Mouse (Mus musculus) hindbrain, embryonic 12.5 days (tissue): ENCODE measurements around the gene Gm20498. TPM values are rescaled to one million over a fixed set of nuclear protein-coding genes. Genes with fewer than 3 reads are reported as not detected.
"Not testable (repeated sequence)": the region's sequence is repeated elsewhere in the genome, so short reads cannot be mapped to it uniquely, and the experiment has no call there.

Experiments used
- ATAC-seq: fragments of 200-750 bp; cut with Nextera tagmentation; 2 replicates; pipeline ENCODE4 v1.8.0; 2017; ENCODE audit warnings: moderate TSS enrichment; ENCODE audit not compliant: low FRiP score
- H3K27ac ChIP-seq: fragments of 300-500 bp; sonication (generic); 2 replicates; pipeline ENCODE4 v1.5.1; 2016; ENCODE audit warnings: mild to moderate bottlenecking
- H3K27me3 ChIP-seq: fragments of 300-500 bp; sonication (generic); 2 replicates; pipeline ENCODE4 v1.6.1; 2016; ENCODE audit warnings: mild to moderate bottlenecking
- H3K36me3 ChIP-seq: fragments of 300-500 bp; sonication (generic); 2 replicates; pipeline ENCODE4 v1.6.1; 2016; ENCODE audit warnings: mild to moderate bottlenecking
- H3K4me1 ChIP-seq: fragments of 300-500 bp; sonication (generic); 2 replicates; pipeline ENCODE4 v1.6.1; 2016
- H3K4me2 ChIP-seq: fragments of 300-500 bp; sonication (generic); replicated peaks from 2 replicates; pipeline ENCODE4 v1.6.1; 2016; ENCODE audit warnings: mild to moderate bottlenecking
- H3K4me3 ChIP-seq: fragments of 300-500 bp; sonication (generic); 2 replicates; pipeline ENCODE4 v1.5.1; 2016; ENCODE audit warnings: mild to moderate bottlenecking
- H3K9ac ChIP-seq: fragments of 300-500 bp; sonication (generic); 2 replicates; pipeline ENCODE4 v1.6.1; 2016; ENCODE audit warnings: mild to moderate bottlenecking, moderate library complexity
- H3K9me3 ChIP-seq: fragments of 300-500 bp; sonication (generic); replicated peaks from 2 replicates; pipeline ENCODE4 v1.6.1; 2016; ENCODE audit warnings: mild to moderate bottlenecking
- WGBS: fragments of 180-500 bp; shearing (Covaris S2); methylation state at CpG from one replicate; pipeline ENCODE4 v1.1.7; 2016; 5-methylcytosine and 5-hydroxymethylcytosine counted together
- polyA plus RNA-seq: library from polyadenylated mRNA; unstranded; fragments of >200 nt; fragmentation: Nextera tagmentation; extraction: Ambion mirVana; gene quantifications from 2 replicates; pipeline ENCODE4 v1.2.1, GENCODE M21; 2016

Gene Gm20498
- polyA plus RNA-seq, 1 experiment from 2014 or later: 27.5 TPM

GRCm38 (mm10) chr12:81484212-81484611 is 48.5 kb downstream of the Gm20498 start:
- Histone ChIP-seq H3K9ac (peak overlapping the region; percentile 54), H3K4me2 (peak overlapping the region; percentile 64), H3K27ac (peak overlapping the region; percentile 90; the same call in 1 of the 2 replicates), H3K4me1 (peaks cover 4% of the 10 kb centered on the region; the same call in 1 of the 2 replicates), H3K27me3 (no peaks in the 10 kb centered on the region), H3K36me3 (no peaks in the 10 kb centered on the region), H3K9me3 (no peaks in the 10 kb centered on the region), H3K4me3 (peak overlapping the region; percentile 54)
- WGBS: 2% methylated on average over 7 of the region's 7 CpGs
- ATAC-seq: no peak

DNA sequence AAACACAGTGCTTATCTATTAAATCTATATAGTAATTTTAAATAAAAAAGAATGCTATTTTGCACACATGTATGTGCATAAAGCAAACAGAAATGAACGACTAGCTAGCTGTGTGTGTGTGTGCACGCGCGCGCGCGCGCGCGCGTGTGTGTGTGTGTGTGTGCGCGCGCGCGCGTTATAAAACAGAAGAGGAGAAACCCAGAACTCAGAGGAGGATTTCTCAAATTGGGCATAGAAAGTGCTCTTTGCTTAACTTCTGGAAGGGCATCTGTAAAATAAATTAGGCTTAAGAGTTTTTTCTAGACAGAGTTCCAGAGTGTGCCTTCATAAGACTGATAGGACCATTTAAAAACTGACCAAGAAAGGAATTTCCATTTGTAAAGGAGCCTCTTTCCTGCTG is 49.0 kb downstream of the Gm20498 start:
- Histone ChIP-seq H3K9me3 (no peaks in the 10 kb centered on the region), H3K27ac (no peak overlapping the region), H3K27me3 (no peaks in the 10 kb centered on the region), H3K4me3 (peak overlapping the region; percentile 54), H3K9ac (peak overlapping the region; percentile 45), H3K4me2 (peak overlapping the region; percentile 64), H3K4me1 (peaks cover 4% of the 10 kb centered on the region; the same call in 1 of the 2 replicates), H3K36me3 (no peaks in the 10 kb centered on the region)
- ATAC-seq: no peak; the same call in 1 of the 2 replicates
- 40% methylated on average over 17 of the region's 17 CpGs for WGBS

DNA sequence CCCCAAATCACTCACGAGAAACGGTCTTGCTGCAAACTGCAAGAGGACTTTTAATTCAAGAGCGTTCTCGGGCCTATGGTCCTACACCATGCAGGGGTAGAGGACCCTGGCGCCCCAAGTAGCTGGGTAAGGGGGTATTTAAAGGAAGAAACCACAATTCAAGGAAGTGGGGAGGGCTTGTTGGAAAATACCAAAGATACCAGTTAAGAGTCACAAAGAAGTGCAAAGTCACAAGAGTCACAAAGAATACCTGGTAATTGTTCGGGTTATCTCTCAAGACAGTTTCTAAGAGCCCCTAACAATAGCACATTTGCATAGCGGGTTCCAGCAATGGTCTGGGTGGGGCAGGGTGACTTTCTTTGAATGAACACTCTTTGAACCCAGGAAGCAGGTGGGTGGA is 73.7 kb downstream of the Gm20498 start:
- H3K27ac ChIP-seq: not testable (repeated sequence)

DNA sequence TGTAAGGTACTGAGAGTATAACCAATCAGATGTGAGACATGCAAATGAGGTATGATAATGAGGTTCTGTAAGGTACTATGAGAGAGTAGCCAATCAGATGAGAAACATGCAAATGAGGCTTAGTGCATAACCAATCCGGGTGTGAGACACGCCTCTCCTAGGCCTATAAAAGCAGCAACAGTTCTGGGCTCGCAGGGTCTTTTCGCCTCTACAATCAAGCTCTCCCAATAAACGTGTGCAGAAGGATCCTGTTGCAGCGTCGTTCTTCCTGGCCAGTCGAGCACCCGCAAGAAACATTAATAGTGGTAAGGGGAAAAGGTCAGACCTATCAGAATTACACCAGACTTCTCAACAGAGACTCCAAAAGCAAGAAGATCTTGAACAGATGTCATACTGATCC is 93.7 kb downstream of the Gm20498 start:
- not testable (repeated sequence) for ATAC-seq, H3K4me2 ChIP-seq, H3K9me3 ChIP-seq, H3K4me1 ChIP-seq, H3K27me3 ChIP-seq, H3K9ac ChIP-seq, H3K36me3 ChIP-seq, H3K4me3 ChIP-seq, H3K27ac ChIP-seq
- 96% methylated on average over 9 of the region's 9 CpGs for WGBS

More for the DNA sequence above, 73.7 kb downstream of the Gm20498 start:
- WGBS: 95% methylated on average over 7 of the region's 7 CpGs
- H3K4me3 ChIP-seq, ATAC-seq, H3K4me1 ChIP-seq, H3K9ac ChIP-seq, H3K27me3 ChIP-seq, H3K4me2 ChIP-seq, H3K36me3 ChIP-seq, H3K9me3 ChIP-seq: not testable (repeated sequence)

GRCm38 (mm10) chr12:81434778-81435177 is 97.9 kb downstream of the Gm20498 start:
- not testable (repeated sequence) for H3K27me3 ChIP-seq, H3K9ac ChIP-seq, H3K4me3 ChIP-seq, H3K4me1 ChIP-seq, H3K4me2 ChIP-seq, H3K9me3 ChIP-seq, H3K27ac ChIP-seq, ATAC-seq
- WGBS: 93% methylated on average over 2 of the region's 2 CpGs
- peaks cover 12% of the 10 kb centered on the region for H3K36me3 ChIP-seq

- H3K9me3 ChIP-seq: peaks cover 12% of the 10 kb centered on the region
Measured at GRCm38 (mm10) chr12:81421846-81422245, 110.9 kb downstream of the Gm20498 start, which contains the start of gene Adam4. TSS of gene Adam4 (minus strand) at chr12:81421946.

GRCm38 (mm10) chr12:81413211-81413610 is 119.5 kb downstream of the Gm20498 start:
- Histone ChIP-seq H3K4me2 (no peak overlapping the region), H3K9ac (no peak overlapping the region), H3K27me3 (no peaks in the 10 kb centered on the region), H3K36me3 (no peaks in the 10 kb centered on the region), H3K27ac (no peak overlapping the region), H3K4me3 (no peak overlapping the region), H3K9me3 (no peaks in the 10 kb centered on the region), H3K4me1 (no peaks in the 10 kb centered on the region)
- WGBS: 86% methylated on average over 3 of the region's 3 CpGs
- ATAC-seq: no peak

More at GRCm38 (mm10) chr12:81421846-81422245, 110.9 kb downstream of the Gm20498 start, which contains the start of gene Adam4:
- Histone ChIP-seq H3K27me3 (no peaks in the 10 kb centered on the region), H3K36me3 (peaks cover 9% of the 10 kb centered on the region), H3K4me3 (no peak within 1 kb of the TSS), H3K4me1 (no peaks in the 10 kb centered on the region), H3K9ac (no peak within 1 kb of the TSS), H3K27ac (no peak within 1 kb of the TSS), H3K4me2 (no peak within 1 kb of the TSS)
- no peak for ATAC-seq
- WGBS: 93% methylated on average over 1 of the region's 1 CpGs

GRCm38 (mm10) chr12:81408966-81409365 is 123.7 kb downstream of the Gm20498 start:
- Histone ChIP-seq H3K27me3 (no peaks in the 10 kb centered on the region), H3K9ac (no peak overlapping the region), H3K4me2 (no peak overlapping the region), H3K36me3 (no peaks in the 10 kb centered on the region), H3K4me3 (no peak overlapping the region), H3K27ac (no peak overlapping the region), H3K4me1 (no peaks in the 10 kb centered on the region), H3K9me3 (no peaks in the 10 kb centered on the region)
- 90% methylated on average over 3 of the region's 3 CpGs for WGBS
- ATAC-seq: no peak

GRCm38 (mm10) chr12:81402187-81402586 is 130.5 kb downstream of the Gm20498 start:
- 26% methylated on average over 1 of the region's 1 CpGs for WGBS
- no peak for ATAC-seq
- H3K27ac ChIP-seq: no peak overlapping the region

GRCm38 (mm10) chr12:81379364-81379763 is 153.3 kb downstream of the Gm20498 start, which contains the start of gene Gm4787:
TSS of gene Gm4787 (minus strand) at chr12:81379464.
- not testable (repeated sequence) for H3K4me2 ChIP-seq, H3K27me3 ChIP-seq, H3K9ac ChIP-seq, H3K9me3 ChIP-seq, ATAC-seq, H3K27ac ChIP-seq, H3K4me3 ChIP-seq, H3K4me1 ChIP-seq, H3K36me3 ChIP-seq
- 60% methylated on average over 1 of the region's 1 CpGs for WGBS

More at GRCm38 (mm10) chr12:81402187-81402586, 130.5 kb downstream of the Gm20498 start:
- Histone ChIP-seq H3K9ac (no peak overlapping the region), H3K27me3 (no peaks in the 10 kb centered on the region), H3K9me3 (no peaks in the 10 kb centered on the region), H3K36me3 (no peaks in the 10 kb centered on the region), H3K4me3 (no peak overlapping the region), H3K4me2 (no peak overlapping the region), H3K4me1 (no peaks in the 10 kb centered on the region)

GRCm38 (mm10) chr12:81333841-81334240 is 198.9 kb downstream of the Gm20498 start:
- Histone ChIP-seq H3K4me2 (peak overlapping the region; percentile 96), H3K4me1 (peaks cover 10% of the 10 kb centered on the region), H3K9ac (0 out of 2 replicates have a peak overlapping the region, but pooled peaks have one; percentile 84), H3K27ac (no peak overlapping the region), H3K4me3 (peak overlapping the region; percentile 63), H3K36me3 (no peaks in the 10 kb centered on the region), H3K27me3 (peaks cover 21% of the 10 kb centered on the region), H3K9me3 (no peaks in the 10 kb centered on the region)
- 69% methylated on average over 5 of the region's 5 CpGs for WGBS
- no peak for ATAC-seq

- peaks cover 21% of the 10 kb centered on the region for H3K27me3 ChIP-seq
- peak within 1 kb of the TSS; percentile 96 for H3K4me2 ChIP-seq
- peak within 1 kb of the TSS; percentile 84 for H3K9ac ChIP-seq
- peak within 1 kb of the TSS; percentile 82 for H3K27ac ChIP-seq
- peaks cover 10% of the 10 kb centered on the region for H3K4me1 ChIP-seq
- H3K9me3 ChIP-seq: no peaks in the 10 kb centered on the region
- peak; percentile 81 for ATAC-seq
- H3K36me3 ChIP-seq: no peaks in the 10 kb centered on the region
- H3K4me3 ChIP-seq: peak within 1 kb of the TSS; percentile 63
- 0% methylated on average over 38 of the region's 47 CpGs for WGBS
Measured at GRCm38 (mm10) chr12:81332875-81333421, 199.8 kb downstream of the Gm20498 start, which contains the start of gene Slc8a3. TSS of gene Slc8a3 (minus strand) at chr12:81333180.
